Mouse (Mus musculus): Measurements from ENCODE around the gene Plscr2. TPM values are rescaled to one million over a fixed set of nuclear protein-coding genes. Genes with fewer than 3 reads are reported as not detected.
"Not testable (repeated sequence)": the region's sequence is repeated elsewhere in the genome, so short reads cannot be mapped to it uniquely, and the experiment has no call there.

Gene Plscr2
- polyA plus RNA-seq, 1 experiment from 2014 or later = 1.2 TPM

- Histone ChIP-seq H3K9me3 (replicated peaks) (no peaks in the 10 kb centered on the region), H3K9ac (replicated peaks) (no peak overlapping the region), H3K27me3 (replicated peaks) (no peaks in the 10 kb centered on the region), H3K36me3 (no peaks in the 10 kb centered on the region), H3K4me1 (no peaks in the 10 kb centered on the region), H3K27ac (replicated peaks) (no peak overlapping the region), H3K4me3 (replicated peaks) (no peak overlapping the region), H3K4me2 (no peak overlapping the region)
- WGBS = 87% methylated on average over 3 of the region's 3 CpGs
- no peak for ATAC-seq (ENCODE audit: low FRiP score)
Observed at GRCm38 (mm10) chr9:92316791-92317190, 41.4 kb downstream of the Plscr2 start.

- H3K9ac ChIP-seq (replicated peaks); ATAC-seq (ENCODE audit: low FRiP score); H3K9me3 ChIP-seq (replicated peaks); H3K4me2 ChIP-seq; H3K27me3 ChIP-seq (replicated peaks); H3K27ac ChIP-seq (replicated peaks); H3K4me3 ChIP-seq (replicated peaks); H3K4me1 ChIP-seq; H3K36me3 ChIP-seq: not testable (repeated sequence)
- WGBS = 88% methylated on average over 9 of the region's 9 CpGs
Observed at GRCm38 (mm10) chr9:92325936-92326335, 50.5 kb downstream of the Plscr2 start.

- WGBS = 88% methylated on average over 4 of the region's 4 CpGs
- no peaks in the 10 kb centered on the region for H3K27me3 ChIP-seq (replicated peaks)
- no peaks in the 10 kb centered on the region for H3K9me3 ChIP-seq (replicated peaks)
- no peak for ATAC-seq (ENCODE audit: low FRiP score)
- H3K27ac ChIP-seq (replicated peaks) = no peak overlapping the region
- H3K4me1 ChIP-seq = no peaks in the 10 kb centered on the region
- no peak overlapping the region for H3K4me2 ChIP-seq
- H3K9ac ChIP-seq (replicated peaks) = no peak overlapping the region
- H3K36me3 ChIP-seq = no peaks in the 10 kb centered on the region
- H3K4me3 ChIP-seq (replicated peaks) = no peak overlapping the region
Observed at GRCm38 (mm10) chr9:92326813-92327212, 51.4 kb downstream of the Plscr2 start.

- H3K27me3 ChIP-seq (replicated peaks) = no peaks in the 10 kb centered on the region
- no peaks in the 10 kb centered on the region for H3K36me3 ChIP-seq
- no peak overlapping the region for H3K4me2 ChIP-seq
- no peak overlapping the region for H3K27ac ChIP-seq (replicated peaks)
- no peak for ATAC-seq (ENCODE audit: low FRiP score)
- H3K4me3 ChIP-seq (replicated peaks) = no peak overlapping the region
- H3K9ac ChIP-seq (replicated peaks) = no peak overlapping the region
- H3K4me1 ChIP-seq = no peaks in the 10 kb centered on the region
- no peaks in the 10 kb centered on the region for H3K9me3 ChIP-seq (replicated peaks)
- WGBS = 91% methylated on average over 4 of the region's 4 CpGs
Observed at GRCm38 (mm10) chr9:92331383-92331782, 56.0 kb downstream of the Plscr2 start.

- no peak for ATAC-seq (ENCODE audit: low FRiP score)
- no peaks in the 10 kb centered on the region for H3K9me3 ChIP-seq (replicated peaks)
- WGBS = 93% methylated on average over 10 of the region's 10 CpGs
Observed at GRCm38 (mm10) chr9:92334845-92335244, 59.4 kb downstream of the Plscr2 start.

GRCm38 (mm10) chr9:92335277-92335818, 59.9 kb downstream of the Plscr2 start:
- Histone ChIP-seq H3K9ac (replicated peaks) (no peak overlapping the region), H3K9me3 (replicated peaks) (no peaks in the 10 kb centered on the region), H3K4me2 (no peak overlapping the region), H3K4me1 (no peaks in the 10 kb centered on the region), H3K27me3 (replicated peaks) (no peaks in the 10 kb centered on the region), H3K4me3 (replicated peaks) (no peak overlapping the region), H3K27ac (replicated peaks) (no peak overlapping the region), H3K36me3 (no peaks in the 10 kb centered on the region)
- no peak for ATAC-seq (ENCODE audit: low FRiP score)
- 92% methylated on average over 6 of the region's 6 CpGs for WGBS

More at GRCm38 (mm10) chr9:92334845-92335244, 59.4 kb downstream of the Plscr2 start:
- Histone ChIP-seq H3K4me3 (replicated peaks) (no peak overlapping the region), H3K27me3 (replicated peaks) (no peaks in the 10 kb centered on the region), H3K9ac (replicated peaks) (no peak overlapping the region), H3K36me3 (no peaks in the 10 kb centered on the region), H3K27ac (replicated peaks) (no peak overlapping the region), H3K4me2 (no peak overlapping the region), H3K4me1 (no peaks in the 10 kb centered on the region)

GRCm38 (mm10) chr9:92337063-92337462, 61.7 kb downstream of the Plscr2 start:
- no peaks in the 10 kb centered on the region for H3K9me3 ChIP-seq (replicated peaks)
- no peak overlapping the region for H3K4me2 ChIP-seq
- no peaks in the 10 kb centered on the region for H3K36me3 ChIP-seq
- WGBS = 93% methylated on average over 1 of the region's 1 CpGs
- no peaks in the 10 kb centered on the region for H3K27me3 ChIP-seq (replicated peaks)
- no peak overlapping the region for H3K27ac ChIP-seq (replicated peaks)
- no peaks in the 10 kb centered on the region for H3K4me1 ChIP-seq
- H3K9ac ChIP-seq (replicated peaks) = no peak overlapping the region
- ATAC-seq (ENCODE audit: low FRiP score) = no peak
- no peak overlapping the region for H3K4me3 ChIP-seq (replicated peaks)

- H3K9ac ChIP-seq (replicated peaks) = no peak overlapping the region
Observed at GRCm38 (mm10) chr9:92337661-92338060, 62.3 kb downstream of the Plscr2 start.

GRCm38 (mm10) chr9:92338954-92339353, 63.6 kb downstream of the Plscr2 start:
- H3K4me2 ChIP-seq = no peak overlapping the region
- no peaks in the 10 kb centered on the region for H3K27me3 ChIP-seq (replicated peaks)
- no peaks in the 10 kb centered on the region for H3K9me3 ChIP-seq (replicated peaks)
- no peak overlapping the region for H3K4me3 ChIP-seq (replicated peaks)
- no peaks in the 10 kb centered on the region for H3K4me1 ChIP-seq
- no peak for ATAC-seq (ENCODE audit: low FRiP score)
- WGBS = 88% methylated on average over 1 of the region's 1 CpGs
- H3K36me3 ChIP-seq = no peaks in the 10 kb centered on the region
- H3K9ac ChIP-seq (replicated peaks) = no peak overlapping the region
- H3K27ac ChIP-seq (replicated peaks) = no peak overlapping the region

More at GRCm38 (mm10) chr9:92337661-92338060, 62.3 kb downstream of the Plscr2 start:
- Histone ChIP-seq H3K36me3 (no peaks in the 10 kb centered on the region), H3K27me3 (replicated peaks) (no peaks in the 10 kb centered on the region), H3K27ac (replicated peaks) (no peak overlapping the region), H3K4me1 (no peaks in the 10 kb centered on the region), H3K4me2 (no peak overlapping the region), H3K9me3 (replicated peaks) (no peaks in the 10 kb centered on the region), H3K4me3 (replicated peaks) (no peak overlapping the region)
- WGBS = 93% methylated on average over 3 of the region's 3 CpGs
- no peak for ATAC-seq (ENCODE audit: low FRiP score)

Small RNAs within 50 kb of the gene (microRNA-seq; reads per million reads assigned to microRNA genes)
- not detected for gene Mir6386

Other genes starting within 250 kb of the Plscr2 start
- 0.40 and 0.93 TPM in 2 replicates for gene Plscr5, start 82.7 kb upstream of the Plscr2 start, polyA plus RNA-seq (2015; fragmentation: Nextera tagmentation; extraction: Ambion mirVana)
- gene Plscr1, start 25.9 kb upstream of the Plscr2 start, polyA plus RNA-seq (2015; fragmentation: Nextera tagmentation; extraction: Ambion mirVana) = 9.6 and 18.7 TPM in 2 replicates
- not detected in 2 replicates for gene 1700057G04Rik, start 33.8 kb downstream of the Plscr2 start, polyA plus RNA-seq (2015; fragmentation: Nextera tagmentation; extraction: Ambion mirVana)
- 2.9 and 3.0 TPM in 2 replicates for gene Plscr4, start 181.8 kb downstream of the Plscr2 start, polyA plus RNA-seq (2015; fragmentation: Nextera tagmentation; extraction: Ambion mirVana)

Data from neural tube, embryonic 15.5 days (tissue).